Mouse (Mus musculus) urinary bladder, adult 2 months (tissue): ENCODE measurements around the gene Mrm2. TPM values are rescaled to one million over a fixed set of nuclear protein-coding genes. Genes with fewer than 3 reads are reported as not detected.

Experiments
- polyA plus RNA-seq: library from polyadenylated mRNA; depleted of rRNA; stranded (reverse); fragments of >200 nt; gene quantifications from 2 replicates; pipeline ENCODE4 v1.2.3, GENCODE M21; 2012; rRNA removed

Mrm2 gene
- polyA plus RNA-seq, 1 experiment, result 11.8 TPM

Other genes starting within 250 kb of the Mrm2 start
- 13.2 and 13.8 TPM in 2 replicates for gene Mad1l1, start 10.3 kb downstream of the Mrm2 start, polyA plus RNA-seq
- gene Nudt1, start 10.2 kb downstream of the Mrm2 start, polyA plus RNA-seq, result 19.0 and 21.6 TPM in 2 replicates
- gene Snx8, start 57.4 kb upstream of the Mrm2 start, polyA plus RNA-seq, result 18.6 and 19.4 TPM in 2 replicates
- gene Eif3b, start 87.4 kb upstream of the Mrm2 start, polyA plus RNA-seq, result 98.8 and 135 TPM in 2 replicates
- gene Gm4869, start 113.7 kb upstream of the Mrm2 start, polyA plus RNA-seq, result 0.96 and 1.0 TPM in 2 replicates
- 54.6 and 76.8 TPM in 2 replicates for gene Chst12, start 173.7 kb upstream of the Mrm2 start, polyA plus RNA-seq
- not detected in 2 replicates for gene Grifin, start 233.2 kb upstream of the Mrm2 start, polyA plus RNA-seq